Mouse (Mus musculus) gastrocnemius, adult 18-20 months (tissue): ENCODE results near the gene Selenoi. TPM values are rescaled to one million over a fixed set of nuclear protein-coding genes. Genes with fewer than 3 reads are reported as not detected.

Source experiments
- total RNA-seq, 2 experiments: library from RNA; stranded (reverse); gene quantifications; 2 replicates each; pipeline ENCODE4 v1.2.3; 2021

Selenoi gene
- total RNA-seq, 2 experiments from 2014 or later, result 8.3 to 9.1 TPM

Other genes with a start within 250 kb of the Selenoi start
- under 1 TPM in 1 of 2 experiments, not detected in 1; 0.39 TPM for gene Il6, start 219.5 kb upstream of the Selenoi start, total RNA-seq
- gene Tyms, start 159.0 kb upstream of the Selenoi start, total RNA-seq, result 1 to 10 TPM in 1 of 2 experiments, under 1 TPM in 1; 0.39 to 2.2 TPM
- not detected for gene Garem2, start 127.4 kb upstream of the Selenoi start, total RNA-seq
- not detected for gene 3110082J24Rik, start 126.5 kb upstream of the Selenoi start, total RNA-seq
- gene Hadha, start 77.4 kb upstream of the Selenoi start, total RNA-seq, result 100 to 1,000 TPM; 326 to 396 TPM
- gene Hadhb, start 77.3 kb upstream of the Selenoi start, total RNA-seq, result 100 to 1,000 TPM; 403 to 518 TPM
- not detected for gene Adgrf3, start 26.9 kb upstream of the Selenoi start, total RNA-seq
- gene Drc1, start 48.8 kb downstream of the Selenoi start, total RNA-seq, result not detected
- gene Otof, start 229.4 kb downstream of the Selenoi start, total RNA-seq, result under 1 TPM; 0.07 to 0.19 TPM
- not detected for gene 1700001C02Rik, start 233.5 kb downstream of the Selenoi start, total RNA-seq